Mouse (Mus musculus): ENCODE results near the gene Mmd2. TPM values are rescaled to one million over a fixed set of nuclear protein-coding genes. Genes with fewer than 3 reads are reported as not detected.

Mmd2 gene
- polyA plus RNA-seq, 1 experiment from 2014 or later = 4.7 TPM

GRCm38 (mm10) chr5:142524711-142525464 is 83.7 kb downstream of the Mmd2 start:
- H3K36me3 ChIP-seq = no peaks in the 10 kb centered on the region
- no peak for DNase-seq (ENCODE audit: low spot score)
- no peak overlapping the region for H3K27ac ChIP-seq
- peaks cover 9% of the 10 kb centered on the region; the same call in 1 of the 2 replicates for H3K4me1 ChIP-seq (replicated peaks)
- H3K27me3 ChIP-seq (ENCODE audit: insufficient read depth, poor library complexity, severe bottlenecking) = peaks cover 22% of the 10 kb centered on the region
- 79% methylated on average over 8 of the region's 8 CpGs for WGBS
- 0 out of 2 replicates have a peak, but pooled peaks cover 3% of the 10 kb centered on the region for H3K9me3 ChIP-seq
- H3K4me3 ChIP-seq = no peak overlapping the region

GRCm38 (mm10) chr5:142521195-142521866 is 87.3 kb downstream of the Mmd2 start:
- Histone ChIP-seq H3K4me3 (no peak overlapping the region), H3K9me3 (no peaks in the 10 kb centered on the region), H3K36me3 (no peaks in the 10 kb centered on the region), H3K27me3 (ENCODE audit: insufficient read depth, poor library complexity, severe bottlenecking) (no peaks in the 10 kb centered on the region), H3K27ac (0 out of 2 replicates have a peak overlapping the region, but pooled peaks have one; percentile 23), H3K4me1 (replicated peaks) (peaks cover 17% of the 10 kb centered on the region; the same call in 1 of the 2 replicates)
- no peak for DNase-seq (ENCODE audit: low spot score)
- WGBS = 89% methylated on average over 11 of the region's 11 CpGs

GRCm38 (mm10) chr5:142520360-142520759 is 88.2 kb downstream of the Mmd2 start:
- 80% methylated on average over 4 of the region's 4 CpGs for WGBS
- H3K27ac ChIP-seq = no peak overlapping the region
- H3K27me3 ChIP-seq (ENCODE audit: insufficient read depth, poor library complexity, severe bottlenecking) = no peaks in the 10 kb centered on the region
- no peaks in the 10 kb centered on the region for H3K36me3 ChIP-seq
- H3K4me3 ChIP-seq = no peak overlapping the region
- H3K9me3 ChIP-seq = no peaks in the 10 kb centered on the region
- DNase-seq (ENCODE audit: low spot score) = no peak
- H3K4me1 ChIP-seq (replicated peaks) = peaks cover 15% of the 10 kb centered on the region; the same call in 1 of the 2 replicates

GRCm38 (mm10) chr5:142518973-142519372 is 89.6 kb downstream of the Mmd2 start:
- Histone ChIP-seq H3K9me3 (no peaks in the 10 kb centered on the region), H3K27ac (no peak overlapping the region), H3K4me3 (no peak overlapping the region), H3K36me3 (no peaks in the 10 kb centered on the region), H3K27me3 (ENCODE audit: insufficient read depth, poor library complexity, severe bottlenecking) (no peaks in the 10 kb centered on the region), H3K4me1 (replicated peaks) (peaks cover 12% of the 10 kb centered on the region; the same call in 1 of the 2 replicates)
- WGBS = 72% methylated on average over 6 of the region's 6 CpGs
- DNase-seq (ENCODE audit: low spot score) = no peak

Other genes with a start within 250 kb of the Mmd2 start
- 5.2 and 5.5 TPM in 2 replicates for gene Foxk1, start 207.3 kb downstream of the Mmd2 start, polyA plus RNA-seq (2016; fragmentation: Nextera tagmentation; extraction: Ambion mirVana)
- 13.5 and 16.9 TPM in 2 replicates for gene Ap5z1, start 144.9 kb downstream of the Mmd2 start, polyA plus RNA-seq (2016; fragmentation: Nextera tagmentation; extraction: Ambion mirVana)
- 0.15 and 0.27 TPM in 2 replicates for gene Papolb, start 78.7 kb downstream of the Mmd2 start, polyA plus RNA-seq (2016; fragmentation: Nextera tagmentation; extraction: Ambion mirVana)
- 5.5 and 6.1 TPM in 2 replicates for gene Radil, start 57.7 kb downstream of the Mmd2 start, polyA plus RNA-seq (2016; fragmentation: Nextera tagmentation; extraction: Ambion mirVana)
- 55.6 and 61.6 TPM in 2 replicates for gene Wipi2, start 18.9 kb upstream of the Mmd2 start, polyA plus RNA-seq (2016; fragmentation: Nextera tagmentation; extraction: Ambion mirVana)
- gene Slc29a4, start 83.7 kb upstream of the Mmd2 start, polyA plus RNA-seq (2016; fragmentation: Nextera tagmentation; extraction: Ambion mirVana) = 21.8 and 42.3 TPM in 2 replicates
- gene Tnrc18, start 208.9 kb upstream of the Mmd2 start, polyA plus RNA-seq (2016; fragmentation: Nextera tagmentation; extraction: Ambion mirVana) = 25.2 and 39.3 TPM in 2 replicates